Mouse (Mus musculus): Measurements from ENCODE around the gene Tusc2. TPM values are rescaled to one million over a fixed set of nuclear protein-coding genes. Genes with fewer than 3 reads are reported as not detected.
"Not testable (repeated sequence)": the region's sequence is repeated elsewhere in the genome, so short reads cannot be mapped to it uniquely, and the experiment has no call there.

Gene Tusc2
- polyA plus RNA-seq, 1 experiment: 22.1 TPM

- Histone ChIP-seq H3K4me3 (replicated peaks; ENCODE audit: control insufficient read depth, low read depth, low read length) (no peak overlapping the region), H3K4me1 (ENCODE audit: control insufficient read depth, insufficient read depth, low read length) (peaks cover 12% of the 10 kb centered on the region), H3K27ac (ENCODE audit: control insufficient read depth, insufficient read depth, low read depth, low read length, poor library complexity) (no peak overlapping the region)
- WGBS: 75% methylated on average over 5 of the region's 5 CpGs
- TF ChIP-seq POLR2A (IDR thresholded peaks at IDR 0.05; ENCODE audit: borderline replicate concordance, control insufficient read depth, low read depth, low read length) (no peak), CTCF (IDR thresholded peaks at IDR 0.05; ENCODE audit: control insufficient read depth, insufficient read depth, low read length) (no peak)
Measured at GRCm38 (mm10) chr9:107552690-107553393, 10.2 kb upstream of the Tusc2 start.

GRCm38 (mm10) chr9:107553541-107554318, 9.3 kb upstream of the Tusc2 start:
- TF ChIP-seq POLR2A (IDR thresholded peaks at IDR 0.05; ENCODE audit: borderline replicate concordance, control insufficient read depth, low read depth, low read length) (no peak), CTCF (IDR thresholded peaks at IDR 0.05; ENCODE audit: control insufficient read depth, insufficient read depth, low read length) (no peak)
- peaks cover 12% of the 10 kb centered on the region for H3K4me1 ChIP-seq (ENCODE audit: control insufficient read depth, insufficient read depth, low read length)
- peak overlapping the region; percentile 53 for H3K4me3 ChIP-seq (replicated peaks; ENCODE audit: control insufficient read depth, low read depth, low read length)
- peak overlapping the region; percentile 7; the same call in 1 of the 2 replicates for H3K27ac ChIP-seq (ENCODE audit: control insufficient read depth, insufficient read depth, low read depth, low read length, poor library complexity)
- WGBS: 4% methylated on average over 37 of the region's 37 CpGs

GRCm38 (mm10) chr9:107554319-107554825, 8.7 kb upstream of the Tusc2 start:
- under 1% methylated on average over 53 of the region's 53 CpGs for WGBS
- H3K4me1 ChIP-seq (ENCODE audit: control insufficient read depth, insufficient read depth, low read length): peaks cover 12% of the 10 kb centered on the region
- TF ChIP-seq POLR2A (IDR thresholded peaks at IDR 0.05; ENCODE audit: borderline replicate concordance, control insufficient read depth, low read depth, low read length) (peak; percentile 93), CTCF (IDR thresholded peaks at IDR 0.05; ENCODE audit: control insufficient read depth, insufficient read depth, low read length) (peak; percentile 7; the same call in 1 of the 2 replicates)

DNA sequence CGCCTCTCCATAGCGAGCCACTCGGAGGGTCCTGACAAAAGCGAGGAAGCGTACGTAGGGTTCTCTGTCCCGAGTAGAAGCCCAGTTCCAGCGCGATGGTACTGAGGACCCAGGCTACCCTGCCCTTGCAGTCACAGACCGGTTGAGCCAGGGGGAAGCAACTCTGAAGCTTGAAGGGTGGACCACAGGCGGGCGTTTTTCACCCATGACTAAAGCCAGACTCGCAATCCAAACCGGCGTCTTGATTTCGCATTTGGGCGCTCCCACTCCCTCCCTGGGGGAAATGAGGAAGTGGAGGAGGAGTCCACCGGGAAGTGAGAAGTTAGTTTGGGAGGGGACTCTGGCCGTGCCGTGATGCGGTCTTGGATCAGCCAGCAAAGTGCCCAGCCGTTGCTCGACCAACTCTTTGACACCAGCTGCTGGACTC, 8.0 kb upstream of the Tusc2 start:
- Histone ChIP-seq H3K4me3 (replicated peaks; ENCODE audit: control insufficient read depth, low read depth, low read length) (peak overlapping the region; percentile 94), H3K4me1 (ENCODE audit: control insufficient read depth, insufficient read depth, low read length) (peaks cover 12% of the 10 kb centered on the region), H3K27ac (ENCODE audit: control insufficient read depth, insufficient read depth, low read depth, low read length, poor library complexity) (peak overlapping the region; percentile 98)
- TF ChIP-seq POLR2A (IDR thresholded peaks at IDR 0.05; ENCODE audit: borderline replicate concordance, control insufficient read depth, low read depth, low read length) (0 out of 2 replicates have a peak, but pooled peaks have one; percentile 35), CTCF (IDR thresholded peaks at IDR 0.05; ENCODE audit: control insufficient read depth, insufficient read depth, low read length) (no peak)
- whole genome bisulfite sequencing: under 1% methylated on average over 23 of the region's 23 CpGs

More at GRCm38 (mm10) chr9:107554319-107554825, 8.7 kb upstream of the Tusc2 start:
- Histone ChIP-seq H3K27ac (ENCODE audit: control insufficient read depth, insufficient read depth, low read depth, low read length, poor library complexity) (peak overlapping the region; percentile 98), H3K4me3 (replicated peaks; ENCODE audit: control insufficient read depth, low read depth, low read length) (peak overlapping the region; percentile 94)

DNA sequence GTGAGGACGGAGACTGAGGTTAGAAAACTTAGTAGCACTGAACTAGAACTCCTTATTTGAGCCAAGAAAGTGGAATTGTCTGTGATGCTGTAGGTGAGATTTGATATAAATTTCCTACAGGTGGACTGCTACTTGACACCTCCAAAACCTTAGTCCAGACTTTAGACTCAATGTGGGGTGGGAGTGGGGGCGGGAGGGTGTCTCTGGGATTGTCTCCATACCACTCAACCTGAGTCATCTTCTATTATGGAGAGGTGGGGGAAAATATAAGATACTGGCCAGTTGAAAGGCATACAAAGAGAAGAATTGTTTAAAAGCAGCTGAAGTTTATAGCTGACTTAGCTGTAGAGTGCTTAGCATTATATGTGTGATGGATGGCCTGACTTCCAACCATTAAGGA, 7.4 kb upstream of the Tusc2 start:
- H3K4me3 ChIP-seq (replicated peaks; ENCODE audit: control insufficient read depth, low read depth, low read length): peak overlapping the region; percentile 94
- H3K27ac ChIP-seq (ENCODE audit: control insufficient read depth, insufficient read depth, low read depth, low read length, poor library complexity): peak overlapping the region; percentile 98; the same call in 1 of the 2 replicates
- 34% methylated on average over 2 of the region's 2 CpGs for WGBS
- H3K4me1 ChIP-seq (ENCODE audit: control insufficient read depth, insufficient read depth, low read length): peaks cover 11% of the 10 kb centered on the region
- no peak for TF ChIP-seq CTCF (IDR thresholded peaks at IDR 0.05; ENCODE audit: control insufficient read depth, insufficient read depth, low read length)
- no peak for TF ChIP-seq POLR2A (IDR thresholded peaks at IDR 0.05; ENCODE audit: borderline replicate concordance, control insufficient read depth, low read depth, low read length)

DNA sequence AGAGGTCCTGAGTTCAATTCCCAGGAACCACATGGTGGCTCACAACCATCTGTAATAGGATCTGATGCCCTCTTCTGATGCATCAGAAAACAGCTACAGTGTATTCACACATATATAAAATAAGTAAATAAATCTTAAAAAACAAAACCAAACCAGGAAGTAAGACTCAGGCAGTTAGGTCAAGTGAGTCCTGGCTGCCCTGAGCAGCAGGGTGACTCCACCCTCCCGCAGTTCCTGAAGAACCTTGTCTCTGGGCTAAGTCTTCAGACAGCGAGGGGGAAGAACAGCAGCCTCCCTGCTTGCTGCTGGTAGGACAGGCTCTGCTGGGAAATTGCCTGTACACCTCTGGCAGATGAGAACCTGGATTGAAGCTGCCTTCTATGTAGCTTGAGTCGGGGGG, 6.7 kb upstream of the Tusc2 start:
- peaks cover 6% of the 10 kb centered on the region for H3K4me1 ChIP-seq (ENCODE audit: control insufficient read depth, insufficient read depth, low read length)
- 19% methylated on average over 3 of the region's 3 CpGs for WGBS
- H3K27ac ChIP-seq (ENCODE audit: control insufficient read depth, insufficient read depth, low read depth, low read length, poor library complexity): peak overlapping the region; percentile 53; the same call in 1 of the 2 replicates
- no peak overlapping the region for H3K4me3 ChIP-seq (replicated peaks; ENCODE audit: control insufficient read depth, low read depth, low read length)
- TF ChIP-seq CTCF (IDR thresholded peaks at IDR 0.05; ENCODE audit: control insufficient read depth, insufficient read depth, low read length) (no peak), POLR2A (IDR thresholded peaks at IDR 0.05; ENCODE audit: borderline replicate concordance, control insufficient read depth, low read depth, low read length) (no peak)

DNA sequence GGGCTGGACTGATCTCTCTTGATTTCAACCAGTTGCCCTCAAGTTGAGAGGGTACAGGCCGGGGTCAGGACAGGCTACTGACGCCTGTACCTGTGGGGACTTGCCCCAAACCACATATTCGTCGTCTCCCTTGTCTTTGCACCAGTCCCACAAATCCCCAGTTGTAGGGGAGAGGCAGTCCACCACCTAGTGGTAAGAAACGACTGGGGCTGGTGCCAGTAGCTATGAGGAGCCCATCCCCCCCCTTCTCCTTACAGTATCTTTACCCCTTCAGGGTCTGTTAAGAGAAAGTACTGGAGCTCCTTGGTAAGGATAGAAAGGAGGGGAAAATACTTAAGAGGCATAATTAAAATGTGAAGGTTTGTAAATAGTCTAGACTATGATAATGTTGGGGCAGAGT, 2.5 kb downstream of the Tusc2 start:
- H3K4me1 ChIP-seq (ENCODE audit: control insufficient read depth, insufficient read depth, low read length); H3K27ac ChIP-seq (ENCODE audit: control insufficient read depth, insufficient read depth, low read depth, low read length, poor library complexity); H3K4me3 ChIP-seq (replicated peaks; ENCODE audit: control insufficient read depth, low read depth, low read length): not testable (repeated sequence)
- WGBS: 42% methylated on average over 5 of the region's 5 CpGs

- 58% methylated on average over 15 of the region's 15 CpGs for WGBS
- H3K27ac ChIP-seq (ENCODE audit: control insufficient read depth, insufficient read depth, low read depth, low read length, poor library complexity): no peak overlapping the region
- no peaks in the 10 kb centered on the region; the same call in 1 of the 2 replicates for H3K4me1 ChIP-seq (ENCODE audit: control insufficient read depth, insufficient read depth, low read length)
- TF ChIP-seq CTCF (IDR thresholded peaks at IDR 0.05; ENCODE audit: control insufficient read depth, insufficient read depth, low read length) (peak; percentile 88), POLR2A (IDR thresholded peaks at IDR 0.05; ENCODE audit: borderline replicate concordance, control insufficient read depth, low read depth, low read length) (no peak)
- H3K4me3 ChIP-seq (replicated peaks; ENCODE audit: control insufficient read depth, low read depth, low read length): no peak overlapping the region
Measured at GRCm38 (mm10) chr9:107566041-107566709, 3.1 kb downstream of the Tusc2 start.

Measured in bone marrow, adult 2 months (tissue).